Mouse (Mus musculus) left cerebral cortex, adult 2 months (tissue): Measurements from ENCODE around the gene Kcnj9. TPM values are rescaled to one million over a fixed set of nuclear protein-coding genes. Genes with fewer than 3 reads are reported as not detected.

ENCODE experiments used
- DNase-seq, 2 experiments: peaks; one replicate each; pipeline ENCODE4 v3.0.0; 2021 to 2022; ENCODE audit warnings: low spot score in 2 of 2, mixed read lengths in 1 of 2; ENCODE audit errors: extremely low spot score in 1 of 2
- H3K27ac ChIP-seq: fragments of 200-600 bp; 2 replicates; pipeline ENCODE4 v1.8.1; 2022
- H3K4me3 ChIP-seq: fragments of 200-600 bp; 2 replicates; pipeline ENCODE4 v1.8.1; 2022
- CTCF ChIP-seq: fragments of 200-600 bp; IDR thresholded peaks from 2 replicates; pipeline ENCODE4 v1.8.1; 2022; ENCODE audit warnings: antibody characterized with exemption, mild to moderate bottlenecking, moderate library complexity
- intact Hi-C: fragments of 180-260 bp; cut with DNase I; formaldehyde crosslinking; loops from one replicate; pipeline ENCODE4 v1.15.1; 2025
- total RNA-seq, 2 experiments: library from RNA; stranded (reverse); gene quantifications; 2 replicates each; pipeline ENCODE4 v1.2.3; 2021

Kcnj9 gene
- total RNA-seq, 2 experiments from 2014 or later = 137 to 138 TPM

GRCm38 (mm10) chr1:172283073-172283472 is 46.0 kb downstream of the Kcnj9 start:
- H3K4me3 ChIP-seq = no peak overlapping the region
- intact Hi-C loops = no loop called here
- DNase-seq = no peak
- no peak for TF ChIP-seq CTCF
- peak overlapping the region; percentile 33; the same call in 1 of the 2 replicates for H3K27ac ChIP-seq

- DNase-seq = no peak
- no peak overlapping the region for H3K4me3 ChIP-seq
- intact Hi-C loops = loop anchor here (1.0 to 2.0 kb wide), 2 partner anchors 25 to 29 kb away; no protein-coding TSS in a partner anchor
- peak; percentile 28 for TF ChIP-seq CTCF
- H3K27ac ChIP-seq = peak overlapping the region; percentile 72
These were observed 47.4 kb downstream of the Kcnj9 start for GRCm38 (mm10) chr1:172281522-172282254.

GRCm38 (mm10) chr1:172279768-172280509 is 49.2 kb downstream of the Kcnj9 start:
- H3K27ac ChIP-seq = peak overlapping the region; percentile 68
- DNase-seq = no peak
- intact Hi-C loops = loop anchor here (2.0 kb wide), 1 partner anchor 27 kb away; no protein-coding TSS in a partner anchor
- no peak for TF ChIP-seq CTCF
- H3K4me3 ChIP-seq = no peak overlapping the region

DNA sequence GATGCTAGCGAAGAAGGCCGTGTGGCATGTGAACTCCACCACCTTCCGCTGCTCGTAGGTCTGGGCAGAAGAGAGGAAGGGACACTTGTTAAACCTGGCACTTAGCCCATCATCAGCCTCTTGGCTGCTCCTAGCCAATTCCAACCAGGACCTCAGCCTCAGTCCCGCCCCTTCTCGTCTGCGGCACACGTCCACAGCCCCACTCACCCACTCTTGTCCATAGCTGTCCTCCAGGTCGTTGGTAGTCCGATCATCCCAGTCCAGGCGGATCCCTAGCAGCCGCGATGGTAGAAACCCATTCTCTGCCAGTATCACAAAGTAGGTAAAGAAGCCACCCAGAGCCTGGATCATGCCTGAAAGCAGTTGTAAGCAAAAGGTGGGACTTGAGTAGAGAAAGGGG is 50.8 kb downstream of the Kcnj9 start:
- no peak overlapping the region for H3K27ac ChIP-seq
- DNase-seq = no peak
- H3K4me3 ChIP-seq = no peak overlapping the region
- intact Hi-C loops = no loop called here
- TF ChIP-seq CTCF = no peak

DNA sequence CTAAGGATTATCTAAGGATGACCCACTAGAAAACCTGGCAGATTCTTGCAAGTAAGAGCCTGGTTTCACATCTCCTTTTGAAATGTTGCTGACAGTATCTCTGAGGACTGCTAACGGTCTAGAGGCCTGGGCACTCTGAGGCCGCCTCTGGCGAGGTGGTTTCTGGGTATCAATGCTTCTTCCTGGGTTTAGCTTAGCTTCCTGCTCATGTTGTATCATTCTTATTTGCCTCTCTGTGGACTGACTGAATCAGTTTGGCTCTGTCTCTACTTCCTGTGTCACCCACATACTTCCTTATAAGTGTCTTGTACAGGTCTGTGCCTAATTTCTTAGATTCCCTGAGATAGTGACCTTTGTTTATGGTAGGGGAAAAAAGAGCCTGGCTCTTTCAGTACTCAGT is 51.9 kb downstream of the Kcnj9 start:
- intact Hi-C loops = no loop called here
- Histone ChIP-seq H3K4me3 (no peak overlapping the region), H3K27ac (no peak overlapping the region)
- TF ChIP-seq CTCF = no peak
- DNase-seq = no peak

- Histone ChIP-seq H3K27ac (no peak overlapping the region), H3K4me3 (no peak overlapping the region)
- TF ChIP-seq CTCF = no peak
- DNase-seq = no peak
- intact Hi-C loops = no loop called here
These were observed 54.6 kb downstream of the Kcnj9 start for GRCm38 (mm10) chr1:172274547-172274946.

DNA sequence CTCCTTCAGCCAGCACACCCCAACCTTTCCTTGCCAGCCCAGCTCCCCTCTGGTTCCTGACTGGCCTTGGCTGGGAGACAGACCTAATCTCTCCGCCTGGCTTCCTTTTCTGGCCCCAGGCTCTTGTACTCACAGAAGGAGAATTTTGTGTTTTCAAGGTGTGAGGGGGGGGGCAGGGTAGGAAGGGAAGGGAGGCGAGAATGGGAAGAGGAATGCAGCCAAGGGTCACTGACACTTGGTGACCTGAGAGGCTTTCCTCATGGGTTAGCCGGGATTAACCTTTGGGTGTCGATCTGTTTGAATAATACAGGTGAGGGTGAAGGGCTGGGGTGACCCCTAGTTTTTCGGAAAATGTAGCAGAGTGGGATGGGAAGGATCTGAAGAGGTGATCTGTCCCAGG is 55.0 kb downstream of the Kcnj9 start:
- no peak for DNase-seq
- H3K27ac ChIP-seq = no peak overlapping the region
- no peak for TF ChIP-seq CTCF
- no peak overlapping the region for H3K4me3 ChIP-seq
- intact Hi-C loops = no loop called here

- H3K27ac ChIP-seq = no peak overlapping the region
- no peak for DNase-seq
- no peak overlapping the region for H3K4me3 ChIP-seq
- intact Hi-C loops = no loop called here
- TF ChIP-seq CTCF = no peak
These were observed 55.7 kb downstream of the Kcnj9 start for GRCm38 (mm10) chr1:172273386-172273785.

- intact Hi-C loops = no loop called here
- H3K4me3 ChIP-seq = no peak overlapping the region
- TF ChIP-seq CTCF = no peak
- DNase-seq = no peak
- H3K27ac ChIP-seq = no peak overlapping the region
These were observed 57.4 kb downstream of the Kcnj9 start for GRCm38 (mm10) chr1:172271765-172272164.

DNA sequence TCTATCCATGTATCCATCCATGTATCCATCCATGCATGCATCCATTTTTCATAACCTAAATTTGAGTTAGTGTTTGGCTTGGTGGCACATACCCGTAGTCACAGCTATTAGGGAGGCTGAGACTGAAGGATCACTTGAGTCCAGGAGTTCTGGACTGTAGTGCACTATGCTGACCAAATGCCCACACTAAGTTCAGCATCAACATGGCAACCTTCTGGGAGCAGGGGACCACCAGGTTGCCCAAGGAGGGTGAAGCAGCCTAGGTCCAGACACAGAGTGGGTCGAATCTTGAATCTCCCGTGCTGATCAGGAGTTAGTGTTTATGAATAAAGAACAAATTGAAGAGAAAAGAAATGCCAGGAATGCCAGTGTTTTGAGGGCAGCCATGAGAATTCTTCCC is 57.9 kb downstream of the Kcnj9 start:
- no peak for TF ChIP-seq CTCF
- H3K4me3 ChIP-seq = no peak overlapping the region
- DNase-seq = no peak
- no peak overlapping the region for H3K27ac ChIP-seq
- intact Hi-C loops = no loop called here

Other genes starting within 250 kb of the Kcnj9 start
- 100 to 1,000 TPM; 138 to 147 TPM for gene Copa, start 246.8 kb downstream of the Kcnj9 start, total RNA-seq
- 10 to 100 TPM; 61.5 to 65.4 TPM for gene Ncstn, start 246.5 kb downstream of the Kcnj9 start, total RNA-seq
- gene Pex19, start 202.6 kb downstream of the Kcnj9 start, total RNA-seq = 10 to 100 TPM; 82.8 to 92.4 TPM
- gene Dcaf8, start 181.2 kb downstream of the Kcnj9 start, total RNA-seq = 100 to 1,000 TPM; 115 to 121 TPM
- gene Pea15a, start 122.5 kb downstream of the Kcnj9 start, total RNA-seq = 100 to 1,000 TPM; 387 to 422 TPM
- under 1 TPM in 1 of 2 experiments, not detected in 1; 0.48 TPM for gene Casq1, start 109.5 kb downstream of the Kcnj9 start, total RNA-seq
- gene Atp1a4, start 70.9 kb downstream of the Kcnj9 start, total RNA-seq = not detected
- 100 to 1,000 TPM; 257 to 260 TPM for gene Igsf8, start 67.7 kb downstream of the Kcnj9 start, total RNA-seq
- gene Atp1a2, start 31.3 kb downstream of the Kcnj9 start, total RNA-seq = 100 to 1,000 TPM; 628 to 676 TPM
- 100 to 1,000 TPM in 1 of 2 experiments, 10 to 100 TPM in 1; 86.5 to 108 TPM for gene Kcnj10, start 11.9 kb upstream of the Kcnj9 start, total RNA-seq
- 1 to 10 TPM; 9.3 to 9.8 TPM for gene Pigm, start 47.2 kb upstream of the Kcnj9 start, total RNA-seq
- gene Slamf9, start 146.0 kb upstream of the Kcnj9 start, total RNA-seq = under 1 TPM; 0.70 to 0.79 TPM
- 10 to 100 TPM; 12.5 to 12.8 TPM for gene Igsf9, start 152.5 kb upstream of the Kcnj9 start, total RNA-seq
- 10 to 100 TPM in 1 of 2 experiments, 1 to 10 TPM in 1; 9.3 to 12.4 TPM for gene Tagln2, start 170.7 kb upstream of the Kcnj9 start, total RNA-seq
- gene Cfap45, start 191.5 kb upstream of the Kcnj9 start, total RNA-seq = 1 to 10 TPM; 4.5 to 5.2 TPM
- gene Vsig8, start 226.6 kb upstream of the Kcnj9 start, total RNA-seq = under 1 TPM; 0.23 to 0.26 TPM